Mouse (Mus musculus) hindbrain, embryonic 16.5 days (tissue): ENCODE data around the gene Crybg3. TPM values are rescaled to one million over a fixed set of nuclear protein-coding genes. Genes with fewer than 3 reads are reported as not detected.

Source experiments
- ATAC-seq: fragments of 200-750 bp; cut with Nextera tagmentation; 2 replicates; pipeline ENCODE4 v1.8.0; 2017; ENCODE audit warnings: moderate TSS enrichment, moderate library complexity
- H3K27ac ChIP-seq: fragments of 300-500 bp; sonication (generic); 2 replicates; pipeline ENCODE4 v1.5.1; 2014; ENCODE audit warnings: low read depth, mild to moderate bottlenecking, control low read depth, low read length, moderate library complexity
- H3K27me3 ChIP-seq: fragments of 300-500 bp; sonication (generic); replicated peaks from 2 replicates; pipeline ENCODE4 v1.6.1; 2014; ENCODE audit warnings: low read length; ENCODE audit not compliant: control insufficient read depth, insufficient read depth
- H3K36me3 ChIP-seq: fragments of 300-500 bp; sonication (generic); 2 replicates; pipeline ENCODE4 v1.6.1; 2014; ENCODE audit warnings: mild to moderate bottlenecking, low read length, moderate library complexity, mixed read lengths; ENCODE audit not compliant: control insufficient read depth, insufficient read depth
- H3K4me1 ChIP-seq: fragments of 300-500 bp; sonication (generic); 2 replicates; pipeline ENCODE4 v1.6.1; 2014; ENCODE audit warnings: low read depth, low read length; ENCODE audit not compliant: control insufficient read depth, insufficient read depth
- H3K4me2 ChIP-seq: fragments of 300-500 bp; sonication (generic); 2 replicates; pipeline ENCODE4 v1.6.1; 2014; ENCODE audit warnings: mild to moderate bottlenecking, low read length, control low read depth, moderate library complexity
- H3K4me3 ChIP-seq: fragments of 300-500 bp; sonication (generic); 2 replicates; pipeline ENCODE4 v1.5.1; 2014; ENCODE audit warnings: mild to moderate bottlenecking, low read length, control low read depth, moderate library complexity
- H3K9ac ChIP-seq: fragments of 300-500 bp; sonication (generic); 2 replicates; pipeline ENCODE4 v1.6.1; 2014; ENCODE audit warnings: low read depth, mild to moderate bottlenecking, control low read depth, low read length, moderate library complexity
- H3K9me3 ChIP-seq: fragments of 300-500 bp; sonication (generic); 2 replicates; pipeline ENCODE4 v1.6.1; 2014; ENCODE audit warnings: mild to moderate bottlenecking, low read length, moderate library complexity; ENCODE audit not compliant: control insufficient read depth
- WGBS: fragments of 180-500 bp; shearing (Covaris S2); extraction: QIAGEN DNeasy Blood & Tissue Kit; methylation state at CpG from one replicate; pipeline ENCODE4 v1.1.7; 2014; 5-methylcytosine and 5-hydroxymethylcytosine counted together
- polyA plus RNA-seq: library from polyadenylated mRNA; unstranded; fragments of >200 nt; fragmentation: Nextera tagmentation; extraction: Ambion mirVana; gene quantifications from 2 replicates; pipeline ENCODE4 v1.2.1, GENCODE M21; 2015

The Crybg3 gene
- polyA plus RNA-seq, 1 experiment from 2014 or later: 2.0 TPM

DNA sequence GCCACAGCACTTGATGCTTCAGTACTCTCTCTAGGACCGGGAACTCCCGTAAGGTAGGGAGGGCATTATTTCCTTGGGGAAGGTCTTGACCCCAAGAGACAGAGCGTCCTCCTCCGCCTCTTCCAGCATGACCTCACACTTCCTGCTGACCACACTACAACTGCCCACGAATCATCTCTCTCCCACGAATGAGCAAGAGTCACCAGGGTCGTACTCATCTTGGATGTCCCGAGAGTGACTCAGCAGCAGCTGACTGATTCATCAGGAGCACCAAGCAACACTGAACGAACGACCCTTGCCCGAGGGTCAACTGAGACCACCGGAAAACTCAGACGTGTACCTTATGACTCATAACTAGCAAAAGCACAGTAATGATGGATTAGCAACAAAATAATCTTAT is 71.2 kb downstream of the Crybg3 start:
- Histone ChIP-seq H3K4me1 (no peaks in the 10 kb centered on the region), H3K9me3 (peaks cover 5% of the 10 kb centered on the region), H3K9ac (no peak overlapping the region), H3K36me3 (peaks cover 3% of the 10 kb centered on the region; the same call in 1 of the 2 replicates), H3K27me3 (no peaks in the 10 kb centered on the region), H3K27ac (no peak overlapping the region), H3K4me3 (no peak overlapping the region), H3K4me2 (no peak overlapping the region)
- WGBS: 90% methylated on average over 13 of the region's 13 CpGs
- no peak for ATAC-seq

DNA sequence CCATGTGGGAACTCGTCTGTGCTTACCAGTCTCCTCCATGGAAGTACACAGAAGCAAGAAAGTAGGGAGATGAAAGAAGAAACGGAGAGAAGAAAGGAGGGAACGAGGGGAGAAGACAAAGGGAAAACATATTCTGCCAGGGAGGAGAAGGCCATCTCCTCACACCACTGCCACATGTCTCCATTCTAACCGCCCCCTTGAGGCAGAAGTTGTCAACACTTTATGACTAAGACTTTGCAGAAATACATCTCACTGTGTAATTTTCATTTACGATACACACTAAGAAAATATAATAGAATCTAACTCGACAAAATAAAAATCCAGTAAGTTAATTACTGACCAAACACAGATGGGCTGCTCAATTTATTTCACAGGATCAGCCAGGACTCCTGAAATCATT is 73.8 kb downstream of the Crybg3 start:
- Histone ChIP-seq H3K9ac (no peak overlapping the region), H3K4me2 (no peak overlapping the region), H3K27me3 (no peaks in the 10 kb centered on the region), H3K27ac (no peak overlapping the region), H3K9me3 (peaks cover 5% of the 10 kb centered on the region), H3K4me1 (no peaks in the 10 kb centered on the region), H3K36me3 (peaks cover 3% of the 10 kb centered on the region; the same call in 1 of the 2 replicates), H3K4me3 (no peak overlapping the region)
- no peak for ATAC-seq
- 83% methylated on average over 6 of the region's 6 CpGs for WGBS

DNA sequence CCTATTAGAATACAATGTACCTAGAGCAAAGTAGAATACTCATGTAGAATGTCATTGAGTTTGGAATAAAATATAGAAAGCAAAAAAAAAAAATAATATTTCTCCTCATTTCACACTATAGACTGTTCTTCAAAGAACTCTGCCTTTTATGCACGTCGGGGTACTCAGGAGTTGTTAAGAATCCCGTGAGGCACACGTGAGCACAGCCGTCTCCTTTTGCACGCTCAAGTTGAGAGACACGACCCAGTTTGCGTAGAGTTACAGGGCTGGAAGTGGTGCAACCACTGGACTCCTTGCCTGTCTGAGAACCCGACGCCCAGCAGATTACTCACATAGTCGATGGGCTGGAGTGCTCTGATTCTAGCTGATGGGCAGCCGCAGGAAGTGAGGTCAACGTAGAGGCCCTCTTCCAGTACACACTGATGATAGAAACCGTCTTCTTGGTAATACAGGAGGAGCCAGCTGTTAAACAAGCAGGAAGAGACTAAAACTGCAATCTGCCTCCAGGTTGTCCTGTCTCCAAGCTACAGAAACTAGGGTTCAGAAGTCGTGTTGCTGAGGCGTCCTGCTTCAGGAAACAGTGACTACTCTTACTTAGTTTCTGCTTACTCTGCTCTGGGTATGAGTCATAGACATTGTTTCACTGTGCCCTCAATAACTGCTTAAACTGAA is 78.9 kb downstream of the Crybg3 start:
- H3K4me1 ChIP-seq: no peaks in the 10 kb centered on the region
- H3K9ac ChIP-seq: no peak overlapping the region
- 90% methylated on average over 16 of the region's 16 CpGs for WGBS
- no peak overlapping the region for H3K4me3 ChIP-seq
- no peak overlapping the region for H3K27ac ChIP-seq
- no peak for ATAC-seq
- H3K36me3 ChIP-seq: no peaks in the 10 kb centered on the region
- H3K9me3 ChIP-seq: no peaks in the 10 kb centered on the region
- H3K27me3 ChIP-seq: no peaks in the 10 kb centered on the region
- no peak overlapping the region for H3K4me2 ChIP-seq

DNA sequence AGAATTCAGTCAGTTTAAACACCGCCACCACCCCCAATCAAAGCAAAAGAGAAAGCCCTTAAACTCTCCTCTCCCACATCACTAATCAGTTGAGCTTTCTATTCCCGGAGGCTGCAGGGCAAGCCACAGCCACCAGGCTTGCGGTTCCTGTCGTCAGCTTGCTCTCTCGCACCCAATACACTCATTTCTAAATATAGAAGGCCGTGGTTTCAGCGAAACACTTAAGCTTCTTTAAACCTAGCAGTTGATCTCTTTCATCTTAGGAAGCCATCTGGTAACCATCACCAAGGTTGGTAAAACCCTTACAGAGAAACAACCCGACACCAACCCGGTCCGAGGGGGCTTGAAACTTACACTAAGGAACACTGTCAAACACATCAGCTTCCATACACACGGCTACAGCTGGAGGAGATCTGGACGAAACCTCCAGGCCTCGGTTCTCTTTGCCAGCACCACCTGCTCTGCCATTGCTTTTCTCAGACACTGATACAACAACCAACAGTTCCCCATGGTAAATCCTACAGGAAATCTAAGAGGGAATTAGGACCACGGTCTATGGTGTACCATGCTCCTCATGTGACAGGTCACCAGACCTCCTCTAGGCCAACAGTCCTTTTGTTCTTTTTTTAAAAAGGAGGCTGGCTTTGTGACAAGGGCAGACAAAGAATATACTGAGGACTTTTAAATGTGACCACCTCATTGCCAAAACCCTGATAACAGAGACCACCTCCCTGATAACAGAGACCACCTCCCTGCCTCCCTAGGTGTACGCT is 83.1 kb downstream of the Crybg3 start:
- Histone ChIP-seq H3K9me3 (no peaks in the 10 kb centered on the region), H3K4me3 (no peak overlapping the region), H3K27ac (no peak overlapping the region), H3K36me3 (no peaks in the 10 kb centered on the region), H3K9ac (no peak overlapping the region), H3K4me1 (no peaks in the 10 kb centered on the region), H3K27me3 (no peaks in the 10 kb centered on the region), H3K4me2 (no peak overlapping the region)
- no peak for ATAC-seq
- 84% methylated on average over 15 of the region's 15 CpGs for WGBS

- Histone ChIP-seq H3K4me3 (no peak overlapping the region), H3K27me3 (no peaks in the 10 kb centered on the region), H3K27ac (no peak overlapping the region), H3K9me3 (no peaks in the 10 kb centered on the region), H3K36me3 (no peaks in the 10 kb centered on the region), H3K4me2 (no peak overlapping the region), H3K9ac (no peak overlapping the region), H3K4me1 (no peaks in the 10 kb centered on the region)
- no peak for ATAC-seq
- WGBS: 91% methylated on average over 10 of the region's 10 CpGs
Observed at GRCm38 (mm10) chr16:59516965-59517364, 83.8 kb downstream of the Crybg3 start.

DNA sequence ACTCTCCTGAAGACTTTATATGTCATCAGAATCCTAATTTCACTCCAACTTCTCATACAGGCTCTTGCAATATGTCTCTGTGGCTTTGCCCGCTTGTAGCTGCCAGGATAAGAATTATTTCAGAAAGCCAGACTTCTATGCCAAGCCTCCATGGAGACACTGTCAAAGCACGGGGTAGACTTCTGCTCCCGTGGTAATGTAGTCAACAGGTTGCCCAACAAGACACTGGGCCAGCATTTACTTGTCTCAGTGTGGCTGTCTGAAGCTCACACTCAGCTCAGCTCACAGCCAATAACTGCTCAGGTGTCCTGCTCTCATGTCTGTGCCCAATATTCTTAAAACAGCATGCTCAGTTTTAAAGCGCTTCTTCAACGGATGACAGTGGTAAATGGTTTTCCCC is 85.6 kb downstream of the Crybg3 start:
- Histone ChIP-seq H3K9me3 (no peaks in the 10 kb centered on the region), H3K27ac (no peak overlapping the region), H3K36me3 (no peaks in the 10 kb centered on the region), H3K4me2 (no peak overlapping the region), H3K4me3 (no peak overlapping the region), H3K9ac (no peak overlapping the region), H3K27me3 (no peaks in the 10 kb centered on the region), H3K4me1 (no peaks in the 10 kb centered on the region)
- 91% methylated on average over 5 of the region's 5 CpGs for WGBS
- no peak for ATAC-seq

GRCm38 (mm10) chr16:59509830-59510229 is 90.9 kb downstream of the Crybg3 start:
- Histone ChIP-seq H3K4me1 (no peaks in the 10 kb centered on the region), H3K9ac (no peak overlapping the region), H3K27ac (no peak overlapping the region), H3K4me2 (no peak overlapping the region), H3K9me3 (no peaks in the 10 kb centered on the region), H3K27me3 (no peaks in the 10 kb centered on the region), H3K36me3 (no peaks in the 10 kb centered on the region), H3K4me3 (no peak overlapping the region)
- no peak for ATAC-seq
- 91% methylated on average over 5 of the region's 5 CpGs for WGBS

DNA sequence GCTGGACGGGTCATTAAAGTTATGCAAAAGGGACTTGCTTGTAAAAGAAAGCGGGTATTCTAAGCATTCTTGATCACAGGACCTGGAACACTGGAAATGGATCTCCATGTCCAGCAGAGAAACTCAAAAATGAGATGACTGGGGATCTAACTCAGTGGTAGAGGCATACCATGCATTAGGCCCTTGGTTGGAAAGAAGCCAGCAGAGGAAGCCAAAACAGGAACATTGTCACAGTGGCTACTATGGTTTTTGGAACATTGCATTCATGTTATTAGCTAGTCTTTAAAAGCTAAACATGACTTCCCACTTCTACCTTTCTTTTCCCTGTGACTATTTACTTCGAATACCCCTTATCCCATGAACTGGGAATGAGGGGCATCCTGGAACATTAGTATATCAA is 101.6 kb downstream of the Crybg3 start:
- ATAC-seq: no peak
- 84% methylated on average over 3 of the region's 3 CpGs for WGBS
- Histone ChIP-seq H3K9me3 (no peaks in the 10 kb centered on the region), H3K4me1 (no peaks in the 10 kb centered on the region), H3K27me3 (no peaks in the 10 kb centered on the region), H3K4me2 (no peak overlapping the region), H3K4me3 (no peak overlapping the region), H3K36me3 (0 out of 2 replicates have a peak, but pooled peaks cover 2% of the 10 kb centered on the region), H3K27ac (no peak overlapping the region), H3K9ac (no peak overlapping the region)

GRCm38 (mm10) chr16:59497947-59498346 is 102.8 kb downstream of the Crybg3 start:
- no peak for ATAC-seq
- 86% methylated on average over 1 of the region's 1 CpGs for WGBS
- Histone ChIP-seq H3K4me2 (no peak overlapping the region), H3K4me3 (no peak overlapping the region), H3K9ac (no peak overlapping the region), H3K9me3 (no peaks in the 10 kb centered on the region), H3K36me3 (peaks cover 2% of the 10 kb centered on the region; the same call in 1 of the 2 replicates), H3K27me3 (no peaks in the 10 kb centered on the region), H3K4me1 (no peaks in the 10 kb centered on the region), H3K27ac (no peak overlapping the region)
